Mouse (Mus musculus): ENCODE results near the gene Actr3.

GRCm38 (mm10) chr1:125345854-125346253 lies 89.7 kb downstream of the Actr3 start:
- TF ChIP-seq CTCF (IDR thresholded peaks at IDR 0.05; ENCODE audit: insufficient read depth, low read depth, low read length) (no peak), POLR2A (IDR thresholded peaks at IDR 0.05; ENCODE audit: insufficient read depth, low read depth, low read length) (no peak)
